Mouse (Mus musculus) embryonic facial prominence, embryonic 13.5 days (tissue): ENCODE measurements around the gene Nos1ap. TPM values are rescaled to one million over a fixed set of nuclear protein-coding genes. Genes with fewer than 3 reads are reported as not detected.

Experiments used
- ATAC-seq: fragments of 200-750 bp; cut with Nextera tagmentation; 2 replicates; pipeline ENCODE4 v1.8.0; 2017; ENCODE audit warnings: low read depth; ENCODE audit not compliant: insufficient number of reproducible peaks, insufficient read depth, low FRiP score, low TSS enrichment
- H3K27ac ChIP-seq: fragments of 300-500 bp; sonication (generic); 2 replicates; pipeline ENCODE4 v1.5.1; 2015; ENCODE audit warnings: moderate library complexity, mild to moderate bottlenecking, inconsistent platforms
- H3K27me3 ChIP-seq: fragments of 300-500 bp; sonication (generic); 2 replicates; pipeline ENCODE4 v1.6.1; 2015; ENCODE audit warnings: mild to moderate bottlenecking, inconsistent platforms
- H3K36me3 ChIP-seq: fragments of 300-500 bp; sonication (generic); 2 replicates; pipeline ENCODE4 v1.6.1; 2015; ENCODE audit warnings: mild to moderate bottlenecking, inconsistent platforms
- H3K4me1 ChIP-seq: fragments of 300-500 bp; sonication (generic); 2 replicates; pipeline ENCODE4 v1.6.1; 2015; ENCODE audit warnings: inconsistent platforms
- H3K4me2 ChIP-seq: fragments of 300-500 bp; sonication (generic); 2 replicates; pipeline ENCODE4 v1.6.1; 2015; ENCODE audit warnings: moderate library complexity, mild to moderate bottlenecking, inconsistent platforms
- H3K4me3 ChIP-seq: fragments of 300-500 bp; sonication (generic); 2 replicates; pipeline ENCODE4 v1.5.1; 2015; ENCODE audit warnings: mild to moderate bottlenecking, inconsistent platforms
- H3K9ac ChIP-seq: fragments of 300-500 bp; sonication (generic); 2 replicates; pipeline ENCODE4 v1.6.1; 2015; ENCODE audit warnings: mild to moderate bottlenecking, inconsistent platforms
- H3K9me3 ChIP-seq: fragments of 300-500 bp; sonication (generic); 2 replicates; pipeline ENCODE4 v1.6.1; 2016; ENCODE audit warnings: inconsistent platforms
- WGBS: fragments of 180-500 bp; shearing (Covaris S2); methylation state at CpG from one replicate; pipeline ENCODE4 v1.1.7; 2015; ENCODE audit warnings: mixed read lengths; 5-methylcytosine and 5-hydroxymethylcytosine counted together
- polyA plus RNA-seq: library from polyadenylated mRNA; unstranded; fragments of >200 nt; fragmentation: Nextera tagmentation; extraction: Ambion mirVana; gene quantifications from 2 replicates; pipeline ENCODE4 v1.2.1, GENCODE M21; 2015

Gene Nos1ap
- polyA plus RNA-seq, 1 experiment from 2014 or later, result 6.2 TPM

GRCm38 (mm10) chr1:170423048-170423447, 166.6 kb downstream of the Nos1ap start:
- 74% methylated on average over 1 of the region's 1 CpGs for WGBS
- no peak overlapping the region for H3K27ac ChIP-seq

DNA sequence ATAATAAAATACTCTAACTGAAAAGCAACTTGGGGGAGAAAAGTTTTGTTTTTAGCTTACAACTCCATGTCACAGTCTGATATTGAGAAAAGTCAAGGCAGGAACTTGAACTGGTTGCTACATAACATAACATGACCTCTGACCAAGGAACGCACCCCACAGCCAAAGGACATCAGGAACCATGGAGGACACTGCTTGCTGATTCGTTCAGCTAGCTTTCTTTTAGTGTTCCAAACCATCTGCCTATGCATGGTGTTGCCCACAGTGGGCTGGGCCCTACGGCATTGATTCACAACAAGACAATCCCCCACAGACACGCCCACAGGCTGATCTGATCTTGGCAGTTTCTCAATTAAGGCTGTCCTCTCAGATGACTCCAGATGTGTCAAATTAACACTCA, 167.5 kb downstream of the Nos1ap start:
- H3K4me3 ChIP-seq, result no peak overlapping the region
- no peaks in the 10 kb centered on the region for H3K4me1 ChIP-seq
- H3K9ac ChIP-seq, result no peak overlapping the region
- H3K9me3 ChIP-seq, result no peaks in the 10 kb centered on the region
- no peaks in the 10 kb centered on the region for H3K36me3 ChIP-seq
- no peak overlapping the region for H3K4me2 ChIP-seq
- 77% methylated on average over 4 of the region's 4 CpGs for WGBS
- H3K27ac ChIP-seq, result no peak overlapping the region
- ATAC-seq, result no peak
- H3K27me3 ChIP-seq, result no peaks in the 10 kb centered on the region

More at GRCm38 (mm10) chr1:170423048-170423447, 166.6 kb downstream of the Nos1ap start:
- no peaks in the 10 kb centered on the region for H3K4me1 ChIP-seq
- no peaks in the 10 kb centered on the region for H3K36me3 ChIP-seq
- no peak for ATAC-seq
- H3K4me2 ChIP-seq, result no peak overlapping the region
- H3K9me3 ChIP-seq, result no peaks in the 10 kb centered on the region
- no peak overlapping the region for H3K9ac ChIP-seq
- no peak overlapping the region for H3K4me3 ChIP-seq
- H3K27me3 ChIP-seq, result no peaks in the 10 kb centered on the region

GRCm38 (mm10) chr1:170419961-170420360, 169.7 kb downstream of the Nos1ap start:
- no peaks in the 10 kb centered on the region for H3K27me3 ChIP-seq
- H3K4me3 ChIP-seq, result no peak overlapping the region
- WGBS, result 82% methylated on average over 3 of the region's 3 CpGs
- H3K9me3 ChIP-seq, result no peaks in the 10 kb centered on the region
- no peak overlapping the region for H3K9ac ChIP-seq
- no peaks in the 10 kb centered on the region for H3K4me1 ChIP-seq
- H3K27ac ChIP-seq, result no peak overlapping the region
- ATAC-seq, result no peak
- H3K36me3 ChIP-seq, result no peaks in the 10 kb centered on the region
- H3K4me2 ChIP-seq, result no peak overlapping the region

- WGBS, result 57% methylated on average over 1 of the region's 1 CpGs
- Histone ChIP-seq H3K9ac (no peak overlapping the region), H3K27ac (no peak overlapping the region), H3K4me3 (no peak overlapping the region), H3K9me3 (no peaks in the 10 kb centered on the region), H3K4me1 (no peaks in the 10 kb centered on the region), H3K36me3 (no peaks in the 10 kb centered on the region), H3K27me3 (no peaks in the 10 kb centered on the region), H3K4me2 (no peak overlapping the region)
- ATAC-seq, result no peak
These were observed 171.5 kb downstream of the Nos1ap start for GRCm38 (mm10) chr1:170418131-170418530.

- no peaks in the 10 kb centered on the region for H3K36me3 ChIP-seq
- H3K4me3 ChIP-seq, result no peak overlapping the region
- no peaks in the 10 kb centered on the region for H3K27me3 ChIP-seq
- H3K27ac ChIP-seq, result no peak overlapping the region
- WGBS, result 49% methylated on average over 2 of the region's 2 CpGs
- H3K9me3 ChIP-seq, result no peaks in the 10 kb centered on the region
- H3K9ac ChIP-seq, result no peak overlapping the region
- no peak for ATAC-seq
- no peaks in the 10 kb centered on the region for H3K4me1 ChIP-seq
- no peak overlapping the region for H3K4me2 ChIP-seq
These were observed 172.7 kb downstream of the Nos1ap start for GRCm38 (mm10) chr1:170416967-170417366.

- Histone ChIP-seq H3K4me3 (no peak overlapping the region), H3K36me3 (no peaks in the 10 kb centered on the region), H3K9ac (no peak overlapping the region), H3K9me3 (no peaks in the 10 kb centered on the region), H3K4me2 (no peak overlapping the region), H3K27ac (no peak overlapping the region), H3K27me3 (no peaks in the 10 kb centered on the region), H3K4me1 (no peaks in the 10 kb centered on the region)
- WGBS, result 59% methylated on average over 6 of the region's 6 CpGs
- ATAC-seq, result no peak
These were observed 173.5 kb downstream of the Nos1ap start for GRCm38 (mm10) chr1:170416206-170416605.

DNA sequence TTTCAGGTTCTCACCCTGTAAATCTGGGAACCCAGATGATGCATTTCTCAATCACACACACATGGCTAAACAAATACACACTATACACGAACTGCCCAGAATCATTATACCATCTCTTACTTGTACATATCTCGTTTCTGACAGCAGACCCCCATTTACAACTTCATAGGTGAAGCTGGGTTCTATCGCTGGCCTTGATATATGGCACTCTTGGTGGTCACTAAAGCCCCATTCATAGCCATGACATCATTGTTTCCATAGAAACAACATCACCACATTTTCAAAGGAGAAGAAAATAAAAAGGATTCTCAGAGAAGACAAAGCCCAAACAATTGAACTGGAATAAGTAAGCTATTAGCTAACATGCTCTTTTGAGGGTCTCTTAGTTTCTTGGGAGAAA, 174.3 kb downstream of the Nos1ap start:
- Histone ChIP-seq H3K36me3 (no peaks in the 10 kb centered on the region), H3K27me3 (no peaks in the 10 kb centered on the region), H3K9ac (no peak overlapping the region), H3K4me3 (no peak overlapping the region), H3K27ac (no peak overlapping the region), H3K4me1 (no peaks in the 10 kb centered on the region), H3K9me3 (no peaks in the 10 kb centered on the region), H3K4me2 (no peak overlapping the region)
- no peak for ATAC-seq
- 78% methylated on average over 3 of the region's 3 CpGs for WGBS

DNA sequence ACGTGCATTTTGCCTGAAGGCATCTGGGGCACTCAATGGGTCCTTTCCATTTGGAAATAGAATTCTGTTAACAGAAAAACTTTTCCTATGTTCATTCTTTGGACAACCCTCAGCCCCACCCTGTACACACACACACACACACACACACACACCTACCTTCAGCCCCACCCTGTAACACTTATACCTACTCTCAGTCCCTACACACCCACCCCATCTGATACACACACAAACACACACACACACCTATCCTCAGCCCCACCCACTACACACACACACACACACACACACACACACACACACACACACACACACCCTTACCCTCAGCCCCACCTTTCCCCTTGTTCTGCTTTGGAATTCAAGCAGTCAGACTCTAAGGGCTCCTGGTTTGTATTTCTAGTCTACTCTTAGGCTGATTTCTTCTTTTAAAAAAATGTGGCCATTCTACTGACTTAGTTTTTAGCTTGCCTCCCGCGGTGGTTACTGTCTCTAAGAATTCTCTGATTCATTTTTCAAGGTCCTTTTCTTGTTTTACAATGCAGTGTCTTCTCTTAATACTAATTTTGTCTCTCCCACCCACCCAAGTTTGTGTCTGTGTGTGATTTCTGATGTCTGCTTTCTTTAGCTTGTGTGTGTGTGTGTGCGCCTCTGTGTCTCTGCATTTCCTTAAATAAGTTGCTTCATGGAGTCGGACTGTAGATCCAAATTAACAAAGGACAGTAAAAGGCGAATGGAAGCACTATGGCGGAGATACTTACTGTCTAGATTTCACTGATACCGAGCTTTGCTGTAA, 179.1 kb downstream of the Nos1ap start:
- no peaks in the 10 kb centered on the region for H3K36me3 ChIP-seq
- no peak for ATAC-seq
- H3K4me2 ChIP-seq, result no peak overlapping the region
- no peaks in the 10 kb centered on the region for H3K9me3 ChIP-seq
- H3K27ac ChIP-seq, result no peak overlapping the region
- no peaks in the 10 kb centered on the region for H3K27me3 ChIP-seq
- H3K4me3 ChIP-seq, result no peak overlapping the region
- no peak overlapping the region for H3K9ac ChIP-seq
- 76% methylated on average over 8 of the region's 8 CpGs for WGBS
- H3K4me1 ChIP-seq, result peaks cover 6% of the 10 kb centered on the region; the same call in 1 of the 2 replicates

- Histone ChIP-seq H3K4me2 (no peak overlapping the region), H3K4me1 (peaks cover 6% of the 10 kb centered on the region; the same call in 1 of the 2 replicates), H3K27me3 (no peaks in the 10 kb centered on the region), H3K9ac (no peak overlapping the region), H3K9me3 (no peaks in the 10 kb centered on the region), H3K4me3 (no peak overlapping the region), H3K36me3 (no peaks in the 10 kb centered on the region), H3K27ac (no peak overlapping the region)
- no peak for ATAC-seq
- 44% methylated on average over 4 of the region's 4 CpGs for WGBS
These were observed 180.6 kb downstream of the Nos1ap start for GRCm38 (mm10) chr1:170409091-170409490.

GRCm38 (mm10) chr1:170406921-170407320, 182.7 kb downstream of the Nos1ap start:
- Histone ChIP-seq H3K4me1 (peaks cover 6% of the 10 kb centered on the region; the same call in 1 of the 2 replicates), H3K36me3 (no peaks in the 10 kb centered on the region), H3K4me3 (no peak overlapping the region), H3K27me3 (no peaks in the 10 kb centered on the region), H3K4me2 (no peak overlapping the region), H3K9me3 (no peaks in the 10 kb centered on the region), H3K9ac (no peak overlapping the region), H3K27ac (no peak overlapping the region)
- WGBS, result 69% methylated on average over 8 of the region's 8 CpGs
- no peak for ATAC-seq

- Histone ChIP-seq H3K9me3 (no peaks in the 10 kb centered on the region), H3K27me3 (no peaks in the 10 kb centered on the region), H3K4me1 (peaks cover 6% of the 10 kb centered on the region; the same call in 1 of the 2 replicates), H3K4me2 (no peak overlapping the region), H3K4me3 (no peak overlapping the region), H3K36me3 (no peaks in the 10 kb centered on the region), H3K9ac (no peak overlapping the region), H3K27ac (no peak overlapping the region)
- ATAC-seq, result no peak
- 82% methylated on average over 2 of the region's 2 CpGs for WGBS
These were observed 184.5 kb downstream of the Nos1ap start for GRCm38 (mm10) chr1:170405152-170405551.

- H3K27ac ChIP-seq, result no peak overlapping the region
- no peak overlapping the region for H3K4me2 ChIP-seq
- no peak overlapping the region for H3K4me3 ChIP-seq
- H3K36me3 ChIP-seq, result no peaks in the 10 kb centered on the region
- no peaks in the 10 kb centered on the region for H3K27me3 ChIP-seq
- 69% methylated on average over 4 of the region's 4 CpGs for WGBS
- H3K9ac ChIP-seq, result no peak overlapping the region
- H3K4me1 ChIP-seq, result no peaks in the 10 kb centered on the region
- no peaks in the 10 kb centered on the region for H3K9me3 ChIP-seq
- ATAC-seq, result no peak
These were observed 187.0 kb downstream of the Nos1ap start for GRCm38 (mm10) chr1:170402682-170403081.
